Mouse (Mus musculus) liver, adult 2 months (tissue): ENCODE data around the gene Nbea.

Experiments
- CTCF ChIP-seq: fragments of 200-500 bp; IDR thresholded peaks from 2 replicates; pipeline ENCODE4 v1.5.1; 2011; ENCODE audit warnings: low read depth, low read length, control low read depth
- POLR2A ChIP-seq: fragments of 200-500 bp; IDR thresholded peaks from 2 replicates; pipeline ENCODE4 v1.6.1; 2011; ENCODE audit warnings: low read length, control low read depth; ENCODE audit not compliant: insufficient read depth; ENCODE audit errors: extremely low read depth

DNA sequence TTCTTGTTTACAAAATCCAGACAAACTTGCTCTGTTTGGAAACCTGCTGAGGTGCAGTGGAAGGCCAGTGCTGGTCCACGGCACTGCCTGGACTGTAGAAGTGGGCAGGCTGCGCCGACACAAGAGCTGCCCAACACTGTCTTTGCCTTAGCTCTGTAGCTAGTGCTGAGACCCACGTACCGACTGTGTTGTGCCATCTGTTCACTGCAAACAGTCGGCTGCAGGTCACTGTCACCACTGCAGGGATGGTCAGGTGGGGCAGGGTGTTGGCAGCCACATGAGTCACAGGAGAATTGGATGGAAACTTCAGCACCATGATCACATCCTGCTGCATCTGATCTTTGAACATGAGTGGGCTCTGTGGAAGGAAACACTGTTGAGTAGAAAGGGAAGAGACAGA is 536.3 kb downstream of the Nbea start:
- TF ChIP-seq POLR2A (no peak), CTCF (no peak)
